Mouse (Mus musculus) right cerebral cortex, adult 2 months (tissue): ENCODE results near the gene Gm29666.
"Not testable (repeated sequence)": the region's sequence is repeated elsewhere in the genome, so short reads cannot be mapped to it uniquely, and the experiment has no call there.

Experiments
- DNase-seq, 2 experiments: peaks; one replicate each; pipeline ENCODE4 v3.0.0; 2021 to 2022; ENCODE audit warnings: low spot score in 2 of 2

Gene Gm29666

DNA sequence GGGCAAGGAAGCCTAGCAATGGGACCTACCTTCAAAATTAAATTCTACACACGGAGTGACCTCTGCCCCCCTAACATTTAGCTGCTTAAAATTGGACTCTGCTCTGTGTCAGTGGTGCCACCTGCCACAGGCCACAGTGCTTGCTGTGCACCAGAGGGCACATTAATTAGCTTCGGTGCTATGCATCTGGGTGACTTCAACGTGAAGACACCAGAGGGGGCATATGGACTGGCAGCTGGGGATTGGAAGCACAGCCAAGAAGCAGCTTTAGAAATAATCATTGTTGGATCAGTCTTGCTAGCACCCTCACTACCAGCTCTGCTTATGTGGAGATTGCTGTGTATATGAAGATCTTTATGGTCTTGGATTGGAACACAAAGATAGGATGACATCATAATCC, 6.6 kb downstream of the Gm29666 start:
- no peak for DNase-seq

GRCm38 (mm10) chr15:84903843-84904385, 15.9 kb downstream of the Gm29666 start:
- no peak for DNase-seq

GRCm38 (mm10) chr15:84898077-84898476, 21.8 kb downstream of the Gm29666 start:
- DNase-seq = no peak

DNA sequence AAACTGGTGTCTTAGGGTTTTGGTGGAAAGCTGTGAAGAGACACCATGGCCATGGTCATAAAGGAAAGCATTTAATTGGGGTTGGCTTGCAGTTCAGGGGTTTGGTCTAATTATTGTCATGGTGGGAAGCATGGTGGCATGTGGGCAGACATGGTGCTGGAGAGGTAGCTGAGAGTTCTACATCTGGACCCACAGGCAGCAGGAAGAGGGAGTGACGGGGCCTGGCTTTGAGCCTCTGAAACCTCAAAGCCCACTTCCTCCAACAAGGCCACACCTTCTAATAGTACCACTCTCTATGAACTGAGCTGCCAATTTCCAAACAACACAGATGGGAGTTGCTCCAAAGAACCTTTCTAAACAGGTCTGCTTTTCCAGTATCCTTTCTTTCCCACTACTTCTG, 23.2 kb downstream of the Gm29666 start:
- DNase-seq = no peak

- not testable (repeated sequence) for DNase-seq
Measured at GRCm38 (mm10) chr15:84896216-84896615, 23.6 kb downstream of the Gm29666 start.

- peak; percentile 81 to 83 for DNase-seq
Measured at GRCm38 (mm10) chr15:84891658-84892057, 28.2 kb downstream of the Gm29666 start.

DNA sequence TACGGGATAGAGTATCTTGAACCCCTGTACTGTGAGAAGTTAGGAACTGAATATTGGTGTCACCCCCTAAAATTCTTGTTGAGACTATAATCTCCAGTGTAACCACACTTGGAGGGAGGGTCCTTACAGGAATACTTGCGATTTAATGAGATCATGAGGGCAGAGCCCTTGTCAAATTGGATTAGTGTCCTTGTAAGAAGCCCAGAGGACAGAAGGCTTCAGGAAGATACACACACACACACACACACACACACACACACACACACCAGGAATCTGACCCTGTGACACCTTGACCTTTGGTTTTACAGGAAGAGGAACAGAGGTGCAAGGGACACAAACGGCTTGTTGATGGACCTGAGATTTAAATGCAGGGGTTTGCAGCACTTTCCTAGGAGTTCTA, 28.6 kb downstream of the Gm29666 start:
- DNase-seq = no peak

DNA sequence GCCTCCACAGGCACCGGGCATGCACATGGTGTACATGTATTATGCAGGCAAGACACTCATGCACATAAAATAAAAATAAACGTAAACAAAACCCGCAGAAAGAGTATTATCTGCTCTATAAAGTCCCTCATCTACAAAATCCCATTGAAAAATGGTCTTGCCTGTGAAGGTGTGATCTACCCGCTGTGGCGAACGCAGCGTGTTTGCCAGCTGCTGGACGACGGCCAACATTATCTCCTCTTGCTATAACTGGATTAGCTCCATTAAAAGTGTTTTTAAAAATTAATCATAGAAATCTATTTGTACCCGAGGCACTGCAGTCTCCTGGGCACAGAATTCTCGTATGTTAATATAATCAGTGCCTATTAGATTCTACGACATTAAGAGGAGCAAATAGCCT, 31.8 kb downstream of the Gm29666 start:
- peak in 1 of 2 experiments; percentile 23 for DNase-seq

- peak; percentile 76 for DNase-seq
Measured at GRCm38 (mm10) chr15:84877029-84877815, 42.6 kb downstream of the Gm29666 start.

DNA sequence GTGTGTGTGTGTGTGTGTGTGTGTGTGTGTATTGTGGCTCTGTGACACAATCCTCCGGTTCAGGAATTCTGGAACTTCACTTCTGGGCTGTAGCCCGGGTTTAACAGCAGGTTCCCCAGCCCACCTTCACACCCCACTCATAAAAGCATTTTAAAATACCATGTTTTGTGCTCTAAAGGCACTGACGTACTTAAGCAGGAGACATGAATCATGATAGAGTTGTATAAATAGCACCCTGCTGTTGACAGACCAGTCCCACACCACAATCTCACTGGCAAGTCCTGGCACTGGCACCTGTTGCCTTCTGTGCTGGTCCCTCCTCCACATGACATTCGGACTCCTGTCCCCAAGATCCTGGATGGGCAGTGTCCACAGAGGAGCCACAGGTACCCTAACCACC, 46.0 kb downstream of the Gm29666 start:
- peak; percentile 61 to 70 for DNase-seq

- DNase-seq = peak; percentile 29 to 36
Measured at GRCm38 (mm10) chr15:84873079-84873478, 46.8 kb downstream of the Gm29666 start.

- DNase-seq = no peak
Measured at GRCm38 (mm10) chr15:84871802-84872201, 48.0 kb downstream of the Gm29666 start.

- DNase-seq = peak; percentile 56 to 63
Measured at GRCm38 (mm10) chr15:84861911-84862310, 57.9 kb downstream of the Gm29666 start.
